Mouse (Mus musculus) hindbrain, embryonic 14.5 days (tissue): ENCODE measurements around the gene Fermt2. TPM values are rescaled to one million over a fixed set of nuclear protein-coding genes. Genes with fewer than 3 reads are reported as not detected.
A peak's percentile ranks its signal among the peaks of the same experiment; 100 is the strongest.
"Not testable (repeated sequence)": the region's sequence is repeated elsewhere in the genome, so short reads cannot be mapped to it uniquely, and the experiment has no call there.

Experiments
- ATAC-seq: fragments of 200-750 bp; cut with Nextera tagmentation; 2 replicates; pipeline ENCODE4 v1.8.0; 2017; ENCODE audit warnings: moderate number of reproducible peaks, mild to moderate bottlenecking, moderate TSS enrichment, moderate library complexity; ENCODE audit not compliant: low FRiP score
- DNase-seq: peaks from one replicate; pipeline ENCODE4 v3.0.0-alpha.2; 2015; ENCODE audit warnings: low spot score
- H3K27ac ChIP-seq: fragments of 300-500 bp; sonication (generic); 2 replicates; pipeline ENCODE4 v1.5.1; 2014; ENCODE audit warnings: mild to moderate bottlenecking, moderate library complexity
- H3K27me3 ChIP-seq: fragments of 300-500 bp; sonication (generic); 2 replicates; pipeline ENCODE4 v1.6.1; 2014; ENCODE audit warnings: mild to moderate bottlenecking, low read length, mixed read lengths; ENCODE audit not compliant: control insufficient read depth, insufficient read depth
- H3K36me3 ChIP-seq: fragments of 300-500 bp; sonication (generic); replicated peaks from 2 replicates; pipeline ENCODE4 v1.6.1; 2014; ENCODE audit not compliant: control insufficient read depth, insufficient read depth
- H3K4me1 ChIP-seq: fragments of 300-500 bp; sonication (generic); replicated peaks from 2 replicates; pipeline ENCODE4 v1.6.1; 2014; ENCODE audit warnings: antibody characterized with exemption, low read length, mixed read lengths; ENCODE audit not compliant: control insufficient read depth, insufficient read depth
- H3K4me2 ChIP-seq: fragments of 300-500 bp; sonication (generic); replicated peaks from 2 replicates; pipeline ENCODE4 v1.6.1; 2014; ENCODE audit warnings: mild to moderate bottlenecking, moderate library complexity
- H3K4me3 ChIP-seq: fragments of 300-500 bp; sonication (generic); replicated peaks from 2 replicates; pipeline ENCODE4 v1.5.1; 2014; ENCODE audit warnings: mild to moderate bottlenecking, low read length
- H3K9ac ChIP-seq: fragments of 300-500 bp; sonication (generic); 2 replicates; pipeline ENCODE4 v1.6.1; 2014
- H3K9me3 ChIP-seq: fragments of 300-500 bp; sonication (generic); 2 replicates; pipeline ENCODE4 v1.6.1; 2016; ENCODE audit warnings: low read length; ENCODE audit not compliant: control insufficient read depth
- WGBS: fragments of 180-500 bp; shearing (Covaris S2); extraction: QIAGEN DNeasy Blood & Tissue Kit; methylation state at CpG from one replicate; pipeline ENCODE4 v1.1.7; 2014; 5-methylcytosine and 5-hydroxymethylcytosine counted together
- polyA plus RNA-seq: library from polyadenylated mRNA; unstranded; fragments of >200 nt; fragmentation: Nextera tagmentation; extraction: Ambion mirVana; gene quantifications from 2 replicates; pipeline ENCODE4 v1.2.1, GENCODE M21; 2014

The Fermt2 gene
- polyA plus RNA-seq, 1 experiment from 2014 or later: 63.9 TPM

DNA sequence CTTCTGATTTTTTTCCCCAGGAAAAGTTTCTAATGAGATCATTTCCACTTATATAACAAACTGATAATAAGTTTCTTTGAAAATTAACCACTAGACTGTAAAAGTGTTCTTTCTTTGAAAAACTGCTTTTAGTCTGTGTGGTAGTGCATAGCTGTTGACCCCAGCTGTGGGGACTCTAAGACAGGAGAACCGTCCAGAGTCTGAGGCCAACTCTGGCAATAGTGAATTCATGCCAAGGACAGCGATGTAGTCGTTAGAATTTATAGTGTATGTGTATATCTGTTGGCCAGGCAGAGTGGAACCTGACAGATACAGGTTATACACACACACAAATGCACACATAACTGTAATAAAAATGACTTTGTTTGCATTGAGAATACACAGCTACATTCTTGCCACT, 51.4 kb downstream of the Fermt2 start:
- H3K9me3 ChIP-seq: no peaks in the 10 kb centered on the region
- no peaks in the 10 kb centered on the region for H3K4me1 ChIP-seq
- H3K27me3 ChIP-seq: no peaks in the 10 kb centered on the region
- H3K4me2 ChIP-seq: no peak overlapping the region
- H3K4me3 ChIP-seq: no peak overlapping the region
- no peak overlapping the region for H3K9ac ChIP-seq
- WGBS: 69% methylated on average over 3 of the region's 3 CpGs
- DNase-seq: no peak
- H3K36me3 ChIP-seq: peaks cover 33% of the 10 kb centered on the region
- ATAC-seq: no peak
- no peak overlapping the region for H3K27ac ChIP-seq

DNA sequence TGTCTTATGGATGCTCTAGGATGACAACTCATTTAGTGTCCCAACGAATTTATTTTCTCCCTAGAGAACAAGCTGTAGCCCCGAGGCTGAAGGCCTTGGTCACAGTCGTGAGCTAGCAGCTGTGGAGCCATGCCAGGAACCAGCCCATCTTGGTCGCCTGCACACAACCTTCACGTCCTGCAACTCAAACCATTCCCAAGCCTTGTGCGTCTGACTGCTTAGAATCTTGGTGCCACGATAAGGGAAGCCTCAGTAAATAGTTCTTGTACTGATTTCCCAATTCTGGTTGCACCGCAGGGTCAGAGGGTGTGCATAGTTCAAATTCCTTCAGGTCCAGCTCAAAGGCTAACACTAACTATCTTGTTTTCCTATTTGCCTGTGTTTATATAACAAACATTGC, 52.3 kb downstream of the Fermt2 start:
- H3K4me3 ChIP-seq: no peak overlapping the region
- peaks cover 40% of the 10 kb centered on the region for H3K36me3 ChIP-seq
- DNase-seq: no peak
- no peaks in the 10 kb centered on the region for H3K4me1 ChIP-seq
- no peak overlapping the region for H3K4me2 ChIP-seq
- no peak for ATAC-seq
- H3K9ac ChIP-seq: no peak overlapping the region
- no peak overlapping the region for H3K27ac ChIP-seq
- no peaks in the 10 kb centered on the region for H3K9me3 ChIP-seq
- WGBS: 56% methylated on average over 8 of the region's 8 CpGs
- H3K27me3 ChIP-seq: no peaks in the 10 kb centered on the region

DNA sequence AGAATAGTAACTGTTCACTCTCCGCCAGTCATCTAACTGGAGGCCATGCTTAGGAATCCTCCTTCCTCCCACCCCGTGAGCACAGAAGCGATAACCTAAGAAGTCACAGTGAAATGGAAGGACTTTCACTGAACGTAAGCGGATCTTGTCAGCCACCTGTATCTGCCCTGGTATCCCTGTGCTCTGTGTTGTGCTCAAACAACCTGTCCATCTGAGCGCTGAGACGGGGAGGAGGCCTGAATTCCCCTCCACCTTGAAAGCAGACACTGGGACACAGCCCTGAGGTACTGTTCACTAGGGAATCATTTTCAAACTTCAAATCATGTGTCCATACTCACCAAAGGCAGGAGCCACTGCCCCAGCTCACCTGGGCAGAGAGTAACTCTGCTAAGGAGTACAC, 52.9 kb downstream of the Fermt2 start:
- Histone ChIP-seq H3K4me2 (no peak overlapping the region), H3K9ac (no peak overlapping the region), H3K27me3 (no peaks in the 10 kb centered on the region), H3K9me3 (no peaks in the 10 kb centered on the region), H3K27ac (no peak overlapping the region), H3K4me3 (no peak overlapping the region), H3K36me3 (peaks cover 44% of the 10 kb centered on the region), H3K4me1 (no peaks in the 10 kb centered on the region)
- ATAC-seq (no peak), DNase-seq (no peak)
- 91% methylated on average over 7 of the region's 7 CpGs for WGBS

DNA sequence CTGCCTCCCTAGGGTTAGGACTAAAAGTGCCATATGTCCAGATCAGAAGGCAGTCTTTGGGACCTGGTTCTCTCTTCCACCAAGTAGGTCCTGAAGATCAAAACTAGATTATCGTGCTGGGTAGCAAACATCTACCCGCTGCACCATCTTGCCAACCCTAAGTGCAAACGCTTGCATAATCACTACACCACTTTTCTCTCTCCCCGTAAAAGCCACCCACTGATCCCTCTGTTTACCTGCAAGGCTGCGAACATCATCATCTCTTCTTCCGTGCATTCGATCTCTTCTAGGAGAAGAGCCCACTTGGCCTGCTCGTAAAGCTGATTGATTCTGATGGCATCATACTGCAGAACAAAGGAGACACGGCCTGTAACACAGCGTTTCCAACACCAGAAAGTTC, 57.4 kb downstream of the Fermt2 start:
- no peak overlapping the region for H3K4me3 ChIP-seq
- H3K4me2 ChIP-seq: no peak overlapping the region
- H3K27me3 ChIP-seq: no peaks in the 10 kb centered on the region
- no peak overlapping the region for H3K9ac ChIP-seq
- WGBS: 95% methylated on average over 10 of the region's 10 CpGs
- ATAC-seq (no peak), DNase-seq (no peak)
- no peaks in the 10 kb centered on the region for H3K4me1 ChIP-seq
- H3K36me3 ChIP-seq: peaks cover 57% of the 10 kb centered on the region
- 0 out of 2 replicates have a peak, but pooled peaks cover 4% of the 10 kb centered on the region for H3K9me3 ChIP-seq
- H3K27ac ChIP-seq: no peak overlapping the region

DNA sequence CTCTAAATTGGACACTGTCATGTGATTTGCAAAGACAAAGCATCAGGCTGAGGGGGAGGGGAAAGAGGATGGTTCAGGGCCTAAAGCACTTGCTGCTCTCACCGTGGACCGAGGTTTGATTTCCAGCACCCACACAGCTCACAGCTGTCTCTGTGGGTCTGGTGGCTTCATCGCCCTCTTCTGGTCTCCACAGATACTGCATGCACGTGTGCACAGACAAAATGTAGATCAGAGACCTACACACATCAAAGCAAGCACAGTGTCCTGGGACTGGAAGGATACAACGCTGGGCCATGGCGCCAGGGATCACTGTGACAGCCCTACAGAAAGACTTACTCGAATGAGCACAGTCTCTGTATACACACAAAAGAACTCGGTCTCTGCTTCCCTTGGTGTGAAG, 60.5 kb downstream of the Fermt2 start:
- no peak overlapping the region for H3K9ac ChIP-seq
- H3K4me2 ChIP-seq: no peak overlapping the region
- no peak for ATAC-seq
- no peaks in the 10 kb centered on the region for H3K4me1 ChIP-seq
- H3K4me3 ChIP-seq: no peak overlapping the region
- WGBS: 96% methylated on average over 8 of the region's 8 CpGs
- peaks cover 74% of the 10 kb centered on the region for H3K36me3 ChIP-seq
- H3K9me3 ChIP-seq: 0 out of 2 replicates have a peak, but pooled peaks cover 4% of the 10 kb centered on the region
- no peak for DNase-seq
- H3K27me3 ChIP-seq: no peaks in the 10 kb centered on the region
- no peak overlapping the region for H3K27ac ChIP-seq

DNA sequence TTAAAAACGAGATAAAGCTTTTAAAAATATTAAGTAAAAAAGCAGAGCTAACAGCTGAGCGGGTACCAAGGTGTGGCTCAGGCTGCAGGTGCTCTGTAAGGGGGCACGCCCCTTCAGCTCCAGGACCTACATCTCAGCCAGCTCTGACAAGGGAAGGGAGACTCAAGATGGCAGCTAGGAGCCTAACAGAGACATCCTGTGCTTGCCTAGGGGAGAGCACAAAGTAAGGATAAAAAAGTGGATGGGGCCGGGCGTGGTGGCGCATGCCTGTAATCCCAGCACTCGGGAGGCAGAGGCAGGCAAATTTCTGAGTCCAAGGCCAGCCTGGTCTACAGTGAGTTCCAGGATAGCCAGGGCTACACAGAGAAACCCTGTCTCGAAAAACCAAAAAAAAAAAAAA, 63.5 kb downstream of the Fermt2 start:
- H3K9me3 ChIP-seq, H3K27ac ChIP-seq, H3K27me3 ChIP-seq, H3K4me3 ChIP-seq, DNase-seq, ATAC-seq, H3K4me2 ChIP-seq, H3K9ac ChIP-seq: not testable (repeated sequence)
- WGBS: 96% methylated on average over 7 of the region's 8 CpGs
- Histone ChIP-seq H3K36me3 (peaks cover 69% of the 10 kb centered on the region), H3K4me1 (peaks cover 17% of the 10 kb centered on the region)

DNA sequence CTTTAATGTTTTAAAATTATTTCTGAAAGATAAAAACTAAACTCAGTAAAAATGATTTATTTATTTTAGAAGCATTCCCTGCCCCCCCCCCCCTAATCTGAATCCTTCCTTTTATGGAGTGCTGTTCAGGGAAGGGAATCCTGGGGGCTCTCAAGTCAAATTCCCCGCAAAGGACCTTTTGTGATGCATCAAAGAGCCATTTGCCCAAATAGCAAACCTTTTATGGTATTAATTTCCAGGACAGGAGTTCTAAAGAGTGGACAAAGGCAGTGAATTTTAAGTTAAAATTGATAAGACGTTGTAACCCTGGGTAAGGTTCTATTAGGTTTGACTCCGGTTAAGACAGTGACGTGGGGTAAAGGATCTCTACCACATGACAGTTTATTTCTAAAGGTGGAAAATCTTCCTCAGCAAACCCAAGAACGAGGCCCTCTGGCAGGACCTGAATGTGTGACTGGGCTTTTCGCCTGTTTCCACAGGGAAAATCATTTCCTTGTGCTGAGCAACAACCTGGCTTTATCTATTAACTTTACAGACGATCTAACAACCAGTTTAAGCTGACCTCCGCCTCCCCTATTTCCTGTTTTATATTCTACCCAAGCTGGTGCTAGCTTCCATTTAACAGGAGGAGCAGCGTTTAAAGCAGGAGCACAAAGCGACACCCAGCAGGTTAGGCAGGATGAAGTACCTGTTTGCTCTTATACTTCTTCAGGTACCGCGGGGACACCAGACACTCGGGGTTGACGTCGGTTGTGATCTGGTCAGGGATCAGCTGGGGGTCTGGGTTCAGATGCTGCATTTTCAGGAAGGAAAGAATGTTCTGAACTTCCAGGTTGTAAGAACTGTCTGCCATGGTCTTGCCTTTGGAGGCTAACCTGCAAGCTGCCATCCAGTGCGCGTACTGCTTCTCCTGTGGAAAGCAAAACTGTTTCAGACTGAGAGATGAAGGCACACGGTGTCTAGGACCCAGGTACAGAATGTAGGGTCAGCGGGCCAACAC, 65.6 kb downstream of the Fermt2 start:
- Histone ChIP-seq H3K27me3 (no peaks in the 10 kb centered on the region), H3K9ac (no peak overlapping the region), H3K4me3 (no peak overlapping the region), H3K9me3 (0 out of 2 replicates have a peak, but pooled peaks cover under 1% of the 10 kb centered on the region), H3K4me2 (no peak overlapping the region), H3K4me1 (peaks cover 17% of the 10 kb centered on the region), H3K36me3 (peaks cover 70% of the 10 kb centered on the region), H3K27ac (no peak overlapping the region; the same call in 1 of the 2 replicates)
- WGBS: 69% methylated on average over 19 of the region's 19 CpGs
- ATAC-seq: no peak
- DNase-seq: no peak

DNA sequence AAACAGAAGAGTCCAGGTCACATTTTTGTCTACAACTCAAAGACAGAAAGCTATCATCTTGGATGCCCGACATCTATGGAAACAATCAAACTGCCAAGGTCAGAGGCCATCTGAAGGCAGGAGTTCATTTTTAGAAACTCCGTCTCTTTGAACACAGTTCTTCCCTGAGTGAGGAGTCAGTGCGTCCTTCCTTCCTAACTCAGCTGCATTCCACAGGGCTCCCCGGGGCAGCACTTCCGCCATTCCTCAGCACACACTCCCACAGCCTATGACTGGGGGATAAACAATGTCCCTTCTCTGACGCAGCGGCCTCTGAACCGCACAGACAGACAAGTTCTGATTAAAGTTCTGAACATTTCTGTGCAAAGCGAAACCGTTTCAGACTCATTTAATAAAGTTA, 66.3 kb downstream of the Fermt2 start:
- no peak for DNase-seq
- Histone ChIP-seq H3K4me2 (no peak overlapping the region), H3K9ac (peak overlapping the region; percentile 12; the same call in 1 of the 2 replicates), H3K4me1 (peaks cover 17% of the 10 kb centered on the region), H3K27me3 (no peaks in the 10 kb centered on the region), H3K36me3 (peaks cover 69% of the 10 kb centered on the region), H3K4me3 (no peak overlapping the region), H3K9me3 (no peaks in the 10 kb centered on the region), H3K27ac (peak overlapping the region; percentile 82)
- ATAC-seq: no peak
- WGBS: 17% methylated on average over 10 of the region's 10 CpGs

DNA sequence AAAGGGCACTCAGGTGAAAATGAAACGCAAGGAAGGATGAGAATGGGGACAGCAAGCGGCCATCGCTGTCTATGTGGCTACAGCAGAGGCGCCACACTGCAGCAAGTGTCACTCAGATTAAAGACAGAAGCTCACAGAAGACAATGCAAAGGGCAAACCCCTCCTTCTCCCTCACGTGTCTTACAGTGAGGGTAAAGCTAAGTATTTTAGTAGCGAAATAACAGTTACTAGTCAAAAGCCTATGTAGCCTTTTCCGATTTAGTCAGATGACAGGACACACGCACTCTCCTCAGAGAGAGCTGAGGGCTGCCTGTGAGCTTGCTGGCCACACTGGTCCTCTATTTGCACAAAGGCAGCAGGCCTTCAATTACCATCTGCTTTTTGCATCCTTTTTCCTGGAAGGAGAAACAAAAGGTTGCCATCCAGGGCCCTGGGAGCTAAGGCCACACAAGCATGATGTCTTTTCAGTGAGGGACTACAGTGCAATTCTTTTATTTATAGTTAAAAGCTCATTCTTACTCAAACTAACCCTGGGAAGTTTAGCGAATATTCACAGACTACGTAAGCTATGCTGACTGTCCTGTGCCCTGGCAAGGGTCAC, 66.9 kb downstream of the Fermt2 start:
- ATAC-seq: peak; percentile 47; the same call in 1 of the 2 replicates
- Histone ChIP-seq H3K27ac (peak overlapping the region; percentile 82), H3K36me3 (peaks cover 69% of the 10 kb centered on the region), H3K4me3 (no peak overlapping the region), H3K4me1 (peaks cover 17% of the 10 kb centered on the region), H3K9ac (peak overlapping the region; percentile 12), H3K9me3 (no peaks in the 10 kb centered on the region), H3K27me3 (no peaks in the 10 kb centered on the region), H3K4me2 (0 out of 2 replicates have a peak overlapping the region, but pooled peaks have one; percentile 8)
- DNase-seq: no peak
- 20% methylated on average over 10 of the region's 10 CpGs for WGBS
